Mouse (Mus musculus): ENCODE results near the gene Cacng3. TPM values are rescaled to one million over a fixed set of nuclear protein-coding genes. Genes with fewer than 3 reads are reported as not detected.

Gene Cacng3
- 0.09 TPM in 1 of 2 replicates, not detected in the other for polyA plus RNA-seq (2012; rRNA removed)

- H3K27me3 ChIP-seq (ENCODE audit: control insufficient read depth, insufficient read depth, low read length): no peaks in the 10 kb centered on the region
- no peak within 1 kb of the TSS for H3K27ac ChIP-seq (ENCODE audit: insufficient read depth, low read depth, low read length)
- H3K4me3 ChIP-seq (ENCODE audit: low read depth, low read length): no peak within 1 kb of the TSS
- H3K4me1 ChIP-seq (ENCODE audit: control insufficient read depth, insufficient read depth, insufficient read length, low read length): no peaks in the 10 kb centered on the region
- TF ChIP-seq POLR2A (IDR thresholded peaks at IDR 0.05; ENCODE audit: low read depth, low read length) (no peak), CTCF (IDR thresholded peaks at IDR 0.05; ENCODE audit: extremely low read depth, insufficient read length, insufficient replicate concordance, low read depth, low read length) (no peak)
- 22% methylated on average over 13 of the region's 13 CpGs for WGBS
- no peaks in the 10 kb centered on the region for H3K36me3 ChIP-seq (ENCODE audit: control insufficient read depth, insufficient read depth, low read length)
These were observed at the start of gene Cacng3 for GRCm38 (mm10) chr7:122670442-122670872. Gene Cacng3, plus strand, starts transcription at chr7:122670492.

GRCm38 (mm10) chr7:122622125-122622774 lies 48.0 kb upstream of the Cacng3 start:
- no peak overlapping the region for H3K4me3 ChIP-seq (ENCODE audit: low read depth, low read length)
- no peaks in the 10 kb centered on the region for H3K36me3 ChIP-seq (ENCODE audit: control insufficient read depth, insufficient read depth, low read length)
- H3K27ac ChIP-seq (ENCODE audit: insufficient read depth, low read depth, low read length): no peak overlapping the region
- H3K4me1 ChIP-seq (ENCODE audit: control insufficient read depth, insufficient read depth, insufficient read length, low read length): no peaks in the 10 kb centered on the region
- TF ChIP-seq CTCF (IDR thresholded peaks at IDR 0.05; ENCODE audit: extremely low read depth, insufficient read length, insufficient replicate concordance, low read depth, low read length) (no peak), POLR2A (IDR thresholded peaks at IDR 0.05; ENCODE audit: low read depth, low read length) (no peak)
- H3K27me3 ChIP-seq (ENCODE audit: control insufficient read depth, insufficient read depth, low read length): no peaks in the 10 kb centered on the region
- WGBS: 51% methylated on average over 9 of the region's 9 CpGs

GRCm38 (mm10) chr7:122623753-122624152 lies 46.5 kb upstream of the Cacng3 start:
- TF ChIP-seq POLR2A (IDR thresholded peaks at IDR 0.05; ENCODE audit: low read depth, low read length): no peak
- TF ChIP-seq CTCF (IDR thresholded peaks at IDR 0.05; ENCODE audit: extremely low read depth, insufficient read length, insufficient replicate concordance, low read depth, low read length): no peak
- H3K27me3 ChIP-seq (ENCODE audit: control insufficient read depth, insufficient read depth, low read length): no peaks in the 10 kb centered on the region
- 32% methylated on average over 1 of the region's 1 CpGs for WGBS
- no peak overlapping the region for H3K27ac ChIP-seq (ENCODE audit: insufficient read depth, low read depth, low read length)
- no peaks in the 10 kb centered on the region for H3K36me3 ChIP-seq (ENCODE audit: control insufficient read depth, insufficient read depth, low read length)
- H3K4me3 ChIP-seq (ENCODE audit: low read depth, low read length): no peak overlapping the region
- H3K4me1 ChIP-seq (ENCODE audit: control insufficient read depth, insufficient read depth, insufficient read length, low read length): no peaks in the 10 kb centered on the region

- no peaks in the 10 kb centered on the region for H3K4me1 ChIP-seq (ENCODE audit: control insufficient read depth, insufficient read depth, insufficient read length, low read length)
These were observed 42.2 kb upstream of the Cacng3 start for GRCm38 (mm10) chr7:122628050-122628449.

GRCm38 (mm10) chr7:122630386-122630785 lies 39.9 kb upstream of the Cacng3 start:
- Histone ChIP-seq H3K27me3 (ENCODE audit: control insufficient read depth, insufficient read depth, low read length) (no peaks in the 10 kb centered on the region), H3K4me3 (ENCODE audit: low read depth, low read length) (no peak overlapping the region), H3K36me3 (ENCODE audit: control insufficient read depth, insufficient read depth, low read length) (no peaks in the 10 kb centered on the region), H3K4me1 (ENCODE audit: control insufficient read depth, insufficient read depth, insufficient read length, low read length) (no peaks in the 10 kb centered on the region), H3K27ac (ENCODE audit: insufficient read depth, low read depth, low read length) (no peak overlapping the region)
- WGBS: 87% methylated on average over 2 of the region's 2 CpGs
- TF ChIP-seq POLR2A (IDR thresholded peaks at IDR 0.05; ENCODE audit: low read depth, low read length) (no peak), CTCF (IDR thresholded peaks at IDR 0.05; ENCODE audit: extremely low read depth, insufficient read length, insufficient replicate concordance, low read depth, low read length) (no peak)

More at GRCm38 (mm10) chr7:122628050-122628449, 42.2 kb upstream of the Cacng3 start:
- TF ChIP-seq CTCF (IDR thresholded peaks at IDR 0.05; ENCODE audit: extremely low read depth, insufficient read length, insufficient replicate concordance, low read depth, low read length) (no peak), POLR2A (IDR thresholded peaks at IDR 0.05; ENCODE audit: low read depth, low read length) (no peak)
- Histone ChIP-seq H3K27me3 (ENCODE audit: control insufficient read depth, insufficient read depth, low read length) (no peaks in the 10 kb centered on the region), H3K27ac (ENCODE audit: insufficient read depth, low read depth, low read length) (no peak overlapping the region), H3K36me3 (ENCODE audit: control insufficient read depth, insufficient read depth, low read length) (no peaks in the 10 kb centered on the region), H3K4me3 (ENCODE audit: low read depth, low read length) (no peak overlapping the region)
- WGBS: 92% methylated on average over 5 of the region's 5 CpGs

GRCm38 (mm10) chr7:122631151-122631550 lies 39.1 kb upstream of the Cacng3 start:
- Histone ChIP-seq H3K36me3 (ENCODE audit: control insufficient read depth, insufficient read depth, low read length) (no peaks in the 10 kb centered on the region), H3K27me3 (ENCODE audit: control insufficient read depth, insufficient read depth, low read length) (no peaks in the 10 kb centered on the region), H3K27ac (ENCODE audit: insufficient read depth, low read depth, low read length) (no peak overlapping the region), H3K4me3 (ENCODE audit: low read depth, low read length) (no peak overlapping the region), H3K4me1 (ENCODE audit: control insufficient read depth, insufficient read depth, insufficient read length, low read length) (no peaks in the 10 kb centered on the region)
- no peak for TF ChIP-seq POLR2A (IDR thresholded peaks at IDR 0.05; ENCODE audit: low read depth, low read length)
- TF ChIP-seq CTCF (IDR thresholded peaks at IDR 0.05; ENCODE audit: extremely low read depth, insufficient read length, insufficient replicate concordance, low read depth, low read length): no peak
- WGBS: 75% methylated on average over 3 of the region's 3 CpGs

- WGBS: 70% methylated on average over 5 of the region's 5 CpGs
- Histone ChIP-seq H3K36me3 (ENCODE audit: control insufficient read depth, insufficient read depth, low read length) (no peaks in the 10 kb centered on the region), H3K4me1 (ENCODE audit: control insufficient read depth, insufficient read depth, insufficient read length, low read length) (no peaks in the 10 kb centered on the region), H3K27me3 (ENCODE audit: control insufficient read depth, insufficient read depth, low read length) (no peaks in the 10 kb centered on the region), H3K4me3 (ENCODE audit: low read depth, low read length) (no peak overlapping the region), H3K27ac (ENCODE audit: insufficient read depth, low read depth, low read length) (no peak overlapping the region)
- TF ChIP-seq CTCF (IDR thresholded peaks at IDR 0.05; ENCODE audit: extremely low read depth, insufficient read length, insufficient replicate concordance, low read depth, low read length) (no peak), POLR2A (IDR thresholded peaks at IDR 0.05; ENCODE audit: low read depth, low read length) (no peak)
These were observed 37.3 kb upstream of the Cacng3 start for GRCm38 (mm10) chr7:122632946-122633345.
